Mouse (Mus musculus): ENCODE data around the gene Slc1a7.

The Slc1a7 gene

GRCm38 (mm10) chr4:107971162-107971561, 3.0 kb downstream of the Slc1a7 start:
- DNase-seq = no peak

GRCm38 (mm10) chr4:107974527-107974926, 6.4 kb downstream of the Slc1a7 start:
- no peak for DNase-seq

GRCm38 (mm10) chr4:107975004-107975403, 6.9 kb downstream of the Slc1a7 start:
- no peak for DNase-seq

- DNase-seq = no peak
Measured at GRCm38 (mm10) chr4:107977593-107977992, 9.5 kb downstream of the Slc1a7 start.

- peak; percentile 44 for DNase-seq
Measured at GRCm38 (mm10) chr4:107979530-107979929, 11.4 kb downstream of the Slc1a7 start.

GRCm38 (mm10) chr4:107980002-107980600, 12.0 kb downstream of the Slc1a7 start:
- no peak for DNase-seq

- DNase-seq = no peak
Measured at GRCm38 (mm10) chr4:107983717-107984116, 15.6 kb downstream of the Slc1a7 start.

- DNase-seq = peak; percentile 87
Measured at GRCm38 (mm10) chr4:107984282-107984981, 16.3 kb downstream of the Slc1a7 start.

GRCm38 (mm10) chr4:107985812-107986211, 17.7 kb downstream of the Slc1a7 start:
- DNase-seq = no peak

GRCm38 (mm10) chr4:107986386-107987168, 18.4 kb downstream of the Slc1a7 start:
- DNase-seq = no peak

GRCm38 (mm10) chr4:107988931-107989330, 20.8 kb downstream of the Slc1a7 start:
- DNase-seq = no peak

GRCm38 (mm10) chr4:107990818-107991217, 22.7 kb downstream of the Slc1a7 start:
- no peak for DNase-seq

- DNase-seq = no peak
Measured at GRCm38 (mm10) chr4:107991879-107992278, 23.7 kb downstream of the Slc1a7 start.

- DNase-seq = no peak
Measured at GRCm38 (mm10) chr4:107995011-107995410, 26.9 kb downstream of the Slc1a7 start.

- DNase-seq = no peak
Measured at GRCm38 (mm10) chr4:107995727-107996126, 27.6 kb downstream of the Slc1a7 start.

GRCm38 (mm10) chr4:107996418-107996986, 28.4 kb downstream of the Slc1a7 start:
- DNase-seq = no peak

GRCm38 (mm10) chr4:107998641-107999332, 30.7 kb downstream of the Slc1a7 start:
- DNase-seq = no peak

GRCm38 (mm10) chr4:107999380-107999779, 31.2 kb downstream of the Slc1a7 start:
- no peak for DNase-seq

- DNase-seq = no peak
Measured at GRCm38 (mm10) chr4:108005328-108005727, 37.2 kb downstream of the Slc1a7 start.

GRCm38 (mm10) chr4:108007532-108008103, 39.5 kb downstream of the Slc1a7 start:
- no peak for DNase-seq

GRCm38 (mm10) chr4:108008541-108008940, 40.4 kb downstream of the Slc1a7 start:
- DNase-seq = no peak

- DNase-seq = no peak
Measured at GRCm38 (mm10) chr4:108014466-108014865, 46.3 kb downstream of the Slc1a7 start.
